In the genomic region with DNA sequence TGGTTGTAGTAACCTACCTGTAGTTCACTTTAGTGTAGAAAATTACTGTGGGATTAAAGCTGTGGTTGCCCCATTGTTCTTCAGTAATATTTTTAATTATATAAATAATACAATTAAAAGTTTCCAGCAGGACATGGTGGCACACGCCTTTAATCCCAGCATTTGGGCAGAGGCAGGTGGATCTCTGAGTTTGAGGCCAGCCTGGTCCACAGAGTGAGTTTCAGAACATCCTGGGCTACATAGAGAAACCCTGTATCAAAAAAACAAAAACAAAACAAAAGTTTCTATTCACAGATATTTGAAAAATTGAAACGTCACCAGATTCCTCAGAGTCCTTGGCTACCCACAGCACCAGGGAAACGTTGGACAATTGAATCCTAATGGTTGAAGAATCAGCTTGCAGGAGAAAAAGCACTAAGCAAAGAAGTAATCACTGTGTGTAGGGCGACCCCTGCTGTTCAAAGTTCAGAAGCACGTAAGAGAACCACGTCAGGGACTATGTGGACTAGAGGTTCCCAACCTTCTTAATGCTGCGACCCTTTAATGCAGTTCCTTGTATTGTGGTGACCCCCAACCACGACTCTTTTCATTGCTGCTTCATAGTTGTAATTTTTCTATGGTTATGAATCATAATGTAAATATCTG, we compare ENCODE assay signal across 8 mouse cellular contexts.
A peak's percentile ranks its signal among the peaks of the same experiment; 100 is the strongest.
DNase-seq lines count a peak whose midpoint lies in the region; ATAC-seq and TF ChIP-seq lines count a peak whose summit lies in the region.

No protein-coding gene starts in this region.

- peak; percentile 56 for DNase-seq in c-Kit-positive CD71-positive TER-119-negative erythroid progenitor cells, embryonic 14.5 days (ENCODE audit: low read depth)
- DNase-seq in forebrain, embryonic 14.5 days (ENCODE audit: low spot score): peak; percentile 85
- peak; percentile 79 to 81 for DNase-seq in heart, postnatal 36 days
- DNase-seq in large intestine, adult 2 months (ENCODE audit: low read depth, low spot score): peak; percentile 62
- peak; percentile 77 for DNase-seq in liver, postnatal 0 days
- DNase-seq in testis, postnatal 10 days (ENCODE audit: low spot score): peak; percentile 83

- TF ChIP-seq POLR2A in ES-Bruce4 (IDR thresholded peaks at IDR 0.05; ENCODE audit: insufficient read depth, low read length): no peak

- no peak overlapping the region for H3K4me2 ChIP-seq in forebrain, embryonic 14.5 days (ENCODE audit: low read length)
- no peak overlapping the region for H3K4me2 ChIP-seq in liver, postnatal 0 days (ENCODE audit: low read depth, low read length)
- no peak overlapping the region for H3K4me2 ChIP-seq in neural tube, embryonic 14.5 days (ENCODE audit: low read depth, low read length)

- intact Hi-C loops in heart, postnatal 36 days (cut with DNase I): loop anchor here (1.0 to 5.0 kb wide), 6 partner anchors 105 to 1340 kb away; no protein-coding TSS in a partner anchor

- ATAC-seq in forebrain, embryonic 14.5 days: peak; percentile 68; the same call in 1 of the 2 replicates
- peak; percentile 60 for ATAC-seq in liver, postnatal 0 days
- ATAC-seq in neural tube, embryonic 14.5 days (ENCODE audit: low read depth): peak; percentile 82; the same call in 1 of the 2 replicates

- TF ChIP-seq EP300 in ES-Bruce4 (IDR thresholded peaks at IDR 0.05; ENCODE audit: insufficient read depth, low read depth, low read length): no peak
- TF ChIP-seq EP300 in liver, postnatal 0 days (IDR thresholded peaks at IDR 0.05; ENCODE audit: low read depth): no peak

- no peaks in the 10 kb centered on the region for H3K4me1 ChIP-seq in ES-Bruce4 (ENCODE audit: control insufficient read depth, insufficient read depth, low read length)
- H3K4me1 ChIP-seq in forebrain, embryonic 14.5 days (ENCODE audit: control insufficient read depth, insufficient read depth, low read length): no peaks in the 10 kb centered on the region
- no peaks in the 10 kb centered on the region for H3K4me1 ChIP-seq in liver, postnatal 0 days (ENCODE audit: insufficient read depth)
- H3K4me1 ChIP-seq in neural tube, embryonic 14.5 days (ENCODE audit: control insufficient read depth, insufficient read depth, low read length): no peaks in the 10 kb centered on the region

- H3K9me3 ChIP-seq in ES-Bruce4 (replicated peaks; ENCODE audit: control insufficient read depth, insufficient read depth, low read length, poor library complexity, severe bottlenecking): no peaks in the 10 kb centered on the region
- H3K9me3 ChIP-seq in forebrain, embryonic 14.5 days (replicated peaks; ENCODE audit: control insufficient read depth, low read length): no peaks in the 10 kb centered on the region
- no peaks in the 10 kb centered on the region for H3K9me3 ChIP-seq in liver, postnatal 0 days (ENCODE audit: low read length)
- H3K9me3 ChIP-seq in neural tube, embryonic 14.5 days (ENCODE audit: control insufficient read depth, low read length): no peaks in the 10 kb centered on the region

- H3K27me3 ChIP-seq in ES-Bruce4 (ENCODE audit: control insufficient read depth, insufficient read depth, low read length, poor library complexity, severe bottlenecking): no peaks in the 10 kb centered on the region
- H3K27me3 ChIP-seq in forebrain, embryonic 14.5 days (replicated peaks; ENCODE audit: control insufficient read depth, insufficient read depth, low read length): peaks cover 6% of the 10 kb centered on the region; the same call in 1 of the 2 replicates
- H3K27me3 ChIP-seq in liver, postnatal 0 days (ENCODE audit: insufficient read depth, low read length): no peaks in the 10 kb centered on the region
- no peaks in the 10 kb centered on the region for H3K27me3 ChIP-seq in neural tube, embryonic 14.5 days (ENCODE audit: control insufficient read depth, insufficient read depth, low read length)

- no peak overlapping the region for H3K4me3 ChIP-seq in ES-Bruce4 (ENCODE audit: low read depth, low read length)
- H3K4me3 ChIP-seq in forebrain, embryonic 14.5 days (ENCODE audit: low read depth, low read length): no peak overlapping the region
- no peak overlapping the region for H3K4me3 ChIP-seq in liver, postnatal 0 days (ENCODE audit: low read depth, low read length)
- H3K4me3 ChIP-seq in neural tube, embryonic 14.5 days (ENCODE audit: low read depth, low read length): no peak overlapping the region

- 14% methylated on average over 8 of the region's 8 CpGs for WGBS in forebrain, embryonic 14.5 days
- WGBS in large intestine, adult 2 months: 10% methylated on average over 8 of the region's 8 CpGs
- WGBS in liver, postnatal 0 days (ENCODE audit: insufficient replicate concordance): 11% methylated on average over 8 of the region's 8 CpGs
- WGBS in neural tube, embryonic 14.5 days: 16% methylated on average over 8 of the region's 8 CpGs

- H3K36me3 ChIP-seq in ES-Bruce4 (ENCODE audit: control insufficient read depth, insufficient read depth, low read length, poor library complexity, severe bottlenecking): no peaks in the 10 kb centered on the region
- H3K36me3 ChIP-seq in forebrain, embryonic 14.5 days (ENCODE audit: control insufficient read depth, insufficient read depth, low read length): no peaks in the 10 kb centered on the region
- no peaks in the 10 kb centered on the region for H3K36me3 ChIP-seq in liver, postnatal 0 days (replicated peaks; ENCODE audit: insufficient read depth, low read length)
- H3K36me3 ChIP-seq in neural tube, embryonic 14.5 days (ENCODE audit: control insufficient read depth, insufficient read depth, low read length): no peaks in the 10 kb centered on the region

- TF ChIP-seq CTCF in ES-Bruce4 (IDR thresholded peaks at IDR 0.05; ENCODE audit: low read depth, low read length): peak; percentile 20
- peak; percentile 89 for TF ChIP-seq CTCF in liver, postnatal 0 days (IDR thresholded peaks at IDR 0.05; ENCODE audit: low read depth)

- H3K27ac ChIP-seq in ES-Bruce4 (ENCODE audit: insufficient read depth, low read length): no peak overlapping the region
- H3K27ac ChIP-seq in forebrain, embryonic 14.5 days (ENCODE audit: low read depth, low read length): no peak overlapping the region
- H3K27ac ChIP-seq in liver, postnatal 0 days (ENCODE audit: low read depth): no peak overlapping the region
- no peak overlapping the region for H3K27ac ChIP-seq in neural tube, embryonic 14.5 days (ENCODE audit: low read depth, low read length)

- no peak overlapping the region for H3K9ac ChIP-seq in ES-Bruce4 (ENCODE audit: low read depth, poor library complexity, severe bottlenecking)
- no peak overlapping the region for H3K9ac ChIP-seq in forebrain, embryonic 14.5 days (ENCODE audit: low read length)
- no peak overlapping the region for H3K9ac ChIP-seq in liver, postnatal 0 days (replicated peaks)
- H3K9ac ChIP-seq in neural tube, embryonic 14.5 days (replicated peaks; ENCODE audit: low read depth, low read length): no peak overlapping the region
